Mouse (Mus musculus): ENCODE measurements at regions not wholly inside any gene's neighbourhood (a gene's known extent, or its start where the extent isn't known, plus 50 kb on each side); places are given as distances from the start of the nearest gene placed in this dataset.

- no peak for ATAC-seq (replicated peaks)
- H3K27ac ChIP-seq (replicated peaks) = no peak overlapping the region
- H3K9me3 ChIP-seq = no peaks in the 10 kb centered on the region
- no peaks in the 10 kb centered on the region for H3K36me3 ChIP-seq
- H3K4me3 ChIP-seq = no peak overlapping the region
- no peak overlapping the region for H3K4me2 ChIP-seq (replicated peaks)
- no peaks in the 10 kb centered on the region for H3K27me3 ChIP-seq
- WGBS = 87% methylated on average over 1 of the region's 1 CpGs
- H3K4me1 ChIP-seq = no peaks in the 10 kb centered on the region
- H3K9ac ChIP-seq (replicated peaks) = no peak overlapping the region
These were observed 185.1 kb upstream of the Slc5a7 start for GRCm38 (mm10) chr17:54483901-54484300.

DNA sequence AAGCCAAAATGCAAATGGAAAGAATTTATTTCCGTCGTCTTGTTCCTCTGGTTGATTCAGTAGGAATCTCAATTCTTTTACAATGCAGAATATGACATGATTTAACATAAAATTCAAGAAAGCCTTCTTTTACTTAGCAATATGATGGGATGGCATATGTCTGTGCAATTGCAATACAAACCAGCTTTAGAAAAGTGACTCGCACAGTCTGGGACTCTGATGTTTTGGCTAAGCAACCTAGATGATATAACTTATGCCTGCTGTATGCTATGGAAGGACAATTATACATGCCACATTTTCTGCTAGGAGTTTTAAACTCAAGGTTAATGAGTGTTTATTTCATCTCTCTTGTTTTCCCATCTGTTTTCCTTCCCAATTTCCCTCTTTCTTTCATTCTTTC, 141.1 kb upstream of the Slc5a7 start:
- WGBS = 91% methylated on average over 3 of the region's 3 CpGs
- Histone ChIP-seq H3K27ac (replicated peaks) (no peak overlapping the region), H3K4me2 (replicated peaks) (no peak overlapping the region), H3K36me3 (no peaks in the 10 kb centered on the region), H3K4me1 (no peaks in the 10 kb centered on the region), H3K4me3 (no peak overlapping the region), H3K9ac (replicated peaks) (no peak overlapping the region), H3K9me3 (no peaks in the 10 kb centered on the region), H3K27me3 (no peaks in the 10 kb centered on the region)
- peak; percentile 76; the same call in 1 of the 2 replicates for ATAC-seq (replicated peaks)

- no peak; the same call in 1 of the 2 replicates for ATAC-seq (replicated peaks)
- no peaks in the 10 kb centered on the region for H3K4me1 ChIP-seq
- no peaks in the 10 kb centered on the region for H3K27me3 ChIP-seq
- H3K4me2 ChIP-seq (replicated peaks) = no peak overlapping the region
- no peak overlapping the region for H3K9ac ChIP-seq (replicated peaks)
- no peaks in the 10 kb centered on the region for H3K36me3 ChIP-seq
- WGBS = 81% methylated on average over 1 of the region's 1 CpGs
- no peak overlapping the region for H3K27ac ChIP-seq (replicated peaks)
- no peaks in the 10 kb centered on the region for H3K9me3 ChIP-seq
- H3K4me3 ChIP-seq = no peak overlapping the region
These were observed 139.6 kb upstream of the Slc5a7 start for GRCm38 (mm10) chr17:54438435-54438834.

DNA sequence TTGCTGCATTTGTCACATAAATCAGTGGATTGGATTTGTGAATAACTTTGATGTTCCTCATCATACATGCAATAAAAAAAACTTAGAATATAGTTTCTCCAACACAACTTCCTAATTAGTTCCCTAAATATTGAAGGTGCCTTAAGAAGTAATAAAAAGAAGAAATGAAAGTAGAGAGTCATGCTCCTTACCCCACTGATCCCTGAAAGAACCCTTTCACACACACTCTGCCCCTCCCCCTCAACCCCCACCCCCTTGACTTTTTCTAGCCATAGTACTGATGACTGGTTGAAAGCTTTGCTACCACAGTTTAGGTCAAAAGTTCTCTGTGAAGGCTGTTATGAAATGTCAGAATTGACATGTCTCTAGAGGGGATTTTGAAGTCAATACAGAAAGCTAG, 131.1 kb upstream of the Slc5a7 start:
- H3K9ac ChIP-seq (replicated peaks) = no peak overlapping the region
- no peak for ATAC-seq (replicated peaks)

GRCm38 (mm10) chr17:54414260-54414659, 115.4 kb upstream of the Slc5a7 start:
- Histone ChIP-seq H3K27me3 (no peaks in the 10 kb centered on the region), H3K27ac (replicated peaks) (no peak overlapping the region), H3K4me2 (replicated peaks) (no peak overlapping the region), H3K4me3 (no peak overlapping the region), H3K36me3 (no peaks in the 10 kb centered on the region), H3K9me3 (no peaks in the 10 kb centered on the region), H3K9ac (replicated peaks) (no peak overlapping the region), H3K4me1 (no peaks in the 10 kb centered on the region)
- ATAC-seq (replicated peaks) = no peak
- WGBS = 93% methylated on average over 1 of the region's 1 CpGs

More for the DNA sequence above, 131.1 kb upstream of the Slc5a7 start:
- no peaks in the 10 kb centered on the region for H3K27me3 ChIP-seq
- H3K4me2 ChIP-seq (replicated peaks) = no peak overlapping the region
- H3K9me3 ChIP-seq = no peaks in the 10 kb centered on the region
- H3K27ac ChIP-seq (replicated peaks) = no peak overlapping the region
- H3K36me3 ChIP-seq = no peaks in the 10 kb centered on the region
- no peaks in the 10 kb centered on the region for H3K4me1 ChIP-seq
- no peak overlapping the region for H3K4me3 ChIP-seq

DNA sequence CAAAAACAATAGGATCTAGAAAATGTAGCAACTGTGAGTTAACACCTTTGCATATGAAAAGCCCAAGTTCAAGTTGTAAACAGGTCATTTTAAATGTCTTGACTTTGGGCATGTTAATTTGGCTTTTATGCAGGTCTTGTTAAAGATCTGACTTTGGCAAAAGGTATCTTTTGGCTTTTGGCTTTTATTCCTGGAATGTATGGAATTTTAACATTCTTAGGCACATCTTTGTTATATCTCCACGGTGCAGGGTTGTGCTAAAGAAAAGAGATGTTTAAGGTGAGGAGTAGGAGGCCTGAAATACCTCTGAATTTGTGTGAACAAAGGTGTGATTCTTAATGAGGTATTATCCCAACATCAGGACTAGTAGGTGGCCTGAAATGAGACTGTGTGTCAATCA, 97.6 kb upstream of the Slc5a7 start:
- ATAC-seq (replicated peaks) = no peak
- Histone ChIP-seq H3K9ac (replicated peaks) (no peak overlapping the region), H3K27ac (replicated peaks) (no peak overlapping the region), H3K36me3 (no peaks in the 10 kb centered on the region), H3K27me3 (no peaks in the 10 kb centered on the region), H3K9me3 (no peaks in the 10 kb centered on the region), H3K4me1 (no peaks in the 10 kb centered on the region), H3K4me3 (no peak overlapping the region), H3K4me2 (replicated peaks) (no peak overlapping the region)
- WGBS = 68% methylated on average over 1 of the region's 1 CpGs

GRCm38 (mm10) chr17:54377500-54377899, 78.7 kb upstream of the Slc5a7 start:
- no peak overlapping the region for H3K4me2 ChIP-seq (replicated peaks)
- no peak overlapping the region for H3K27ac ChIP-seq (replicated peaks)
- H3K36me3 ChIP-seq = no peaks in the 10 kb centered on the region
- no peaks in the 10 kb centered on the region for H3K9me3 ChIP-seq
- H3K27me3 ChIP-seq = no peaks in the 10 kb centered on the region
- ATAC-seq (replicated peaks) = no peak
- H3K9ac ChIP-seq (replicated peaks) = no peak overlapping the region
- no peak overlapping the region for H3K4me3 ChIP-seq
- WGBS = 75% methylated on average over 3 of the region's 3 CpGs
- H3K4me1 ChIP-seq = no peaks in the 10 kb centered on the region

- H3K4me3 ChIP-seq = no peak overlapping the region
- no peaks in the 10 kb centered on the region for H3K9me3 ChIP-seq
- no peak overlapping the region for H3K4me2 ChIP-seq (replicated peaks)
- no peaks in the 10 kb centered on the region for H3K36me3 ChIP-seq
- no peaks in the 10 kb centered on the region for H3K4me1 ChIP-seq
- H3K9ac ChIP-seq (replicated peaks) = no peak overlapping the region
- WGBS = 80% methylated on average over 2 of the region's 2 CpGs
- no peaks in the 10 kb centered on the region for H3K27me3 ChIP-seq
- H3K27ac ChIP-seq (replicated peaks) = no peak overlapping the region
- ATAC-seq (replicated peaks) = no peak
These were observed 69.8 kb upstream of the Slc5a7 start for GRCm38 (mm10) chr17:54368611-54369010.

GRCm38 (mm10) chr17:54367948-54368347, 69.1 kb upstream of the Slc5a7 start:
- WGBS = 52% methylated on average over 2 of the region's 2 CpGs
- Histone ChIP-seq H3K27ac (replicated peaks) (no peak overlapping the region), H3K36me3 (no peaks in the 10 kb centered on the region), H3K4me3 (no peak overlapping the region), H3K4me2 (replicated peaks) (no peak overlapping the region), H3K9me3 (no peaks in the 10 kb centered on the region), H3K4me1 (no peaks in the 10 kb centered on the region), H3K27me3 (no peaks in the 10 kb centered on the region), H3K9ac (replicated peaks) (no peak overlapping the region)
- no peak for ATAC-seq (replicated peaks)

DNA sequence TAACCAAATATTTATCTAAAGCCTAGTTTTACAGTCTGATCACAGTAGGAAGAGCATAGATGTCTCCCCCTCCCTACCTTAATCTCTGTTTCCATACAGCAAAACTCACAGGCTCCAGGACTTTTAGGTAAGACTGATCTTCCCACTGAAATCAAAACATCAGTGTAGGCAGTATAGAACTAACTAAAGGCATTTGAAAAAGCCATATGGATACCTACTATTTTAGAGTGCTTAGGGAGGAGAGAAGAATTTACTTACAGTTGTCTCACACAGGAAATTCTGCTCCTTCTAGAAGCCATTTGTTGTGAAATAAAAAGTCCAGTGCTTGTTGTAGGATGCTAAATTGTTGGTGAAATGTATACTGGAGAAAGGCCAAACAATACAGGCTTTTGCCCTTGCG, 64.2 kb upstream of the Slc5a7 start:
- Histone ChIP-seq H3K4me1 (no peaks in the 10 kb centered on the region), H3K4me2 (replicated peaks) (no peak overlapping the region), H3K27me3 (no peaks in the 10 kb centered on the region), H3K4me3 (no peak overlapping the region), H3K27ac (replicated peaks) (no peak overlapping the region), H3K36me3 (no peaks in the 10 kb centered on the region), H3K9me3 (no peaks in the 10 kb centered on the region), H3K9ac (replicated peaks) (no peak overlapping the region)
- 92% methylated on average over 1 of the region's 1 CpGs for WGBS
- no peak for ATAC-seq (replicated peaks)

- H3K27ac ChIP-seq (replicated peaks) = no peak overlapping the region
- no peaks in the 10 kb centered on the region for H3K9me3 ChIP-seq
- WGBS = 86% methylated on average over 2 of the region's 2 CpGs
- H3K36me3 ChIP-seq = no peaks in the 10 kb centered on the region
- no peaks in the 10 kb centered on the region for H3K4me1 ChIP-seq
- H3K4me2 ChIP-seq (replicated peaks) = no peak overlapping the region
- ATAC-seq (replicated peaks) = no peak
- no peaks in the 10 kb centered on the region for H3K27me3 ChIP-seq
- no peak overlapping the region for H3K9ac ChIP-seq (replicated peaks)
- no peak overlapping the region for H3K4me3 ChIP-seq
These were observed 54.2 kb upstream of the Slc5a7 start for GRCm38 (mm10) chr17:54353063-54353462.

GRCm38 (mm10) chr17:54350881-54351280, 52.0 kb upstream of the Slc5a7 start:
- no peaks in the 10 kb centered on the region for H3K4me1 ChIP-seq
- WGBS = 48% methylated on average over 2 of the region's 2 CpGs
- H3K9me3 ChIP-seq = no peaks in the 10 kb centered on the region
- H3K4me3 ChIP-seq = no peak overlapping the region
- ATAC-seq (replicated peaks) = no peak
- H3K4me2 ChIP-seq (replicated peaks) = no peak overlapping the region
- no peaks in the 10 kb centered on the region for H3K36me3 ChIP-seq
- H3K27me3 ChIP-seq = no peaks in the 10 kb centered on the region
- no peak overlapping the region for H3K9ac ChIP-seq (replicated peaks)
- no peak overlapping the region for H3K27ac ChIP-seq (replicated peaks)
